14 mouse cellular contexts compared by ENCODE assay signal in genomic region chr9:79004296-79004980, GRCm38 (mm10).
A peak's percentile ranks its signal among the peaks of the same experiment; 100 is the strongest.
DNase-seq lines count a peak whose midpoint lies in the region; ATAC-seq and TF ChIP-seq lines count a peak whose summit lies in the region.
"Had no signal": no experiment of that assay in that cellular context is flagged by ENCODE, and none has a peak within 500 bp of the region (broad histone marks: within the 10 kb centered on the region; RNA-seq: fewer than 3 reads in every experiment).

No protein-coding gene starts in this region.

- H3K27me3 ChIP-seq in hindbrain, embryonic 16.5 days (replicated peaks; ENCODE audit: control insufficient read depth, insufficient read depth, low read length): no peaks in the 10 kb centered on the region
- no peaks in the 10 kb centered on the region for H3K27me3 ChIP-seq in hindbrain, embryonic 14.5 days (ENCODE audit: control insufficient read depth, insufficient read depth, low read length)
- H3K27me3 ChIP-seq in cerebellum, adult 2 months (ENCODE audit: control insufficient read depth, insufficient read depth, low read length): no peaks in the 10 kb centered on the region
- no peaks in the 10 kb centered on the region for H3K27me3 ChIP-seq in midbrain, embryonic 11.5 days (ENCODE audit: control insufficient read depth, insufficient read depth, low read length)
- H3K27me3 ChIP-seq: embryonic facial prominence, embryonic 12.5 days; stomach, embryonic 15.5 days had no signal

- 54% methylated on average over 3 of the region's 3 CpGs for WGBS in hindbrain, embryonic 16.5 days
- WGBS in hindbrain, embryonic 14.5 days: 77% methylated on average over 3 of the region's 3 CpGs
- WGBS in cerebellum, adult 2 months: 16% methylated on average over 3 of the region's 3 CpGs
- 79% methylated on average over 3 of the region's 3 CpGs for WGBS in midbrain, embryonic 11.5 days

- no peak overlapping the region for H3K4me3 ChIP-seq in hindbrain, embryonic 16.5 days (ENCODE audit: low read length)
- H3K4me3 ChIP-seq in hindbrain, embryonic 14.5 days (replicated peaks; ENCODE audit: low read length): no peak overlapping the region
- H3K4me3 ChIP-seq in cerebellum, adult 2 months (replicated peaks; ENCODE audit: insufficient read depth, low read depth, low read length): no peak overlapping the region
- H3K4me3 ChIP-seq in layer of hippocampus, adult 2 months: no peak overlapping the region
- H3K4me3 ChIP-seq in midbrain, embryonic 11.5 days (ENCODE audit: low read depth, low read length): no peak overlapping the region
- H3K4me3 ChIP-seq: embryonic facial prominence, embryonic 12.5 days; stomach, embryonic 15.5 days had no signal

- H3K4me1 ChIP-seq in hindbrain, embryonic 16.5 days (ENCODE audit: control insufficient read depth, insufficient read depth, low read depth, low read length): no peaks in the 10 kb centered on the region
- H3K4me1 ChIP-seq in hindbrain, embryonic 14.5 days (replicated peaks; ENCODE audit: control insufficient read depth, insufficient read depth, low read length): no peaks in the 10 kb centered on the region
- peaks cover 4% of the 10 kb centered on the region; the same call in 1 of the 2 replicates for H3K4me1 ChIP-seq in cerebellum, adult 2 months (ENCODE audit: control insufficient read depth, insufficient read depth, low read length)
- no peaks in the 10 kb centered on the region for H3K4me1 ChIP-seq in midbrain, embryonic 11.5 days (ENCODE audit: control insufficient read depth, insufficient read depth, low read length)
- H3K4me1 ChIP-seq: embryonic facial prominence, embryonic 12.5 days had no signal

- no peak overlapping the region for H3K27ac ChIP-seq in hindbrain, embryonic 16.5 days (ENCODE audit: low read depth, low read length)
- H3K27ac ChIP-seq in hindbrain, embryonic 14.5 days: no peak overlapping the region
- no peak overlapping the region for H3K27ac ChIP-seq in cerebellum, adult 2 months (ENCODE audit: insufficient read depth, low read length)
- no peak overlapping the region for H3K27ac ChIP-seq in layer of hippocampus, adult 2 months
- no peak overlapping the region for H3K27ac ChIP-seq in midbrain, embryonic 11.5 days (ENCODE audit: low read depth, low read length)
- H3K27ac ChIP-seq: embryonic facial prominence, embryonic 12.5 days; stomach, embryonic 15.5 days had no signal

- TF ChIP-seq POLR2A in cerebellum, adult 2 months (IDR thresholded peaks at IDR 0.05; ENCODE audit: borderline replicate concordance, insufficient read depth, low read length): no peak

- H3K9me3 ChIP-seq in hindbrain, embryonic 16.5 days (ENCODE audit: control insufficient read depth, low read length): no peaks in the 10 kb centered on the region
- H3K9me3 ChIP-seq in hindbrain, embryonic 14.5 days (ENCODE audit: control insufficient read depth, low read length): no peaks in the 10 kb centered on the region
- no peaks in the 10 kb centered on the region for H3K9me3 ChIP-seq in midbrain, embryonic 11.5 days (ENCODE audit: control insufficient read depth, low read length)
- H3K9me3 ChIP-seq: embryonic facial prominence, embryonic 12.5 days; stomach, embryonic 15.5 days had no signal

- H3K4me2 ChIP-seq in hindbrain, embryonic 16.5 days (ENCODE audit: low read length): no peak overlapping the region
- H3K4me2 ChIP-seq in hindbrain, embryonic 14.5 days (replicated peaks): no peak overlapping the region
- no peak overlapping the region for H3K4me2 ChIP-seq in midbrain, embryonic 11.5 days
- H3K4me2 ChIP-seq: embryonic facial prominence, embryonic 12.5 days; liver, embryonic 11.5 days; stomach, embryonic 15.5 days had no signal

- DNase-seq in hindbrain, embryonic 14.5 days (ENCODE audit: low spot score): no peak
- peak; percentile 97 for DNase-seq in brain, adult 2 months (ENCODE audit: low read depth, low spot score)
- peak; percentile 67 to 90 for DNase-seq in cerebellum, adult 2 months
- peak; percentile 69 to 77 for DNase-seq in layer of hippocampus, adult 2 months (ENCODE audit: low spot score in 2 of 2)
- no peak for DNase-seq in midbrain, embryonic 11.5 days (ENCODE audit: low spot score, missing footprints)
- DNase-seq in ovary, postnatal 14 days (ENCODE audit: low spot score): no peak
- DNase-seq: heart, postnatal 36 days; kidney, adult 18-20 months; thymus, postnatal 4 days had no signal

- no peak for TF ChIP-seq CTCF in cerebellum, adult 2 months (IDR thresholded peaks at IDR 0.05; ENCODE audit: borderline replicate concordance, insufficient read depth, low read depth, low read length)
- no peak for TF ChIP-seq CTCF in layer of hippocampus, adult 2 months (conservative IDR thresholded peaks at IDR 0.05)

- H3K9ac ChIP-seq in hindbrain, embryonic 16.5 days (ENCODE audit: low read depth, low read length): no peak overlapping the region
- H3K9ac ChIP-seq in hindbrain, embryonic 14.5 days: no peak overlapping the region
- no peak overlapping the region for H3K9ac ChIP-seq in midbrain, embryonic 11.5 days (ENCODE audit: low read length)
- H3K9ac ChIP-seq: embryonic facial prominence, embryonic 12.5 days; stomach, embryonic 15.5 days had no signal

- peak; percentile 75; the same call in 1 of the 2 replicates for ATAC-seq in hindbrain, embryonic 16.5 days
- ATAC-seq in hindbrain, embryonic 14.5 days (ENCODE audit: low FRiP score): no peak
- no peak for ATAC-seq in inflammation-experienced regulatory T-cells, adult 6 months
- no peak for ATAC-seq in midbrain, embryonic 11.5 days (ENCODE audit: low FRiP score)

- no peaks in the 10 kb centered on the region for H3K36me3 ChIP-seq in hindbrain, embryonic 16.5 days (ENCODE audit: control insufficient read depth, insufficient read depth, low read length)
- no peaks in the 10 kb centered on the region for H3K36me3 ChIP-seq in hindbrain, embryonic 14.5 days (replicated peaks; ENCODE audit: control insufficient read depth, insufficient read depth)
- H3K36me3 ChIP-seq in midbrain, embryonic 11.5 days (ENCODE audit: control insufficient read depth, insufficient read depth, low read length): no peaks in the 10 kb centered on the region
- H3K36me3 ChIP-seq: embryonic facial prominence, embryonic 12.5 days; stomach, embryonic 15.5 days had no signal

Comparison
In these comparisons a context has a peak if more than half of its experiments do, and no peak if none do; other contexts are left out.
1. DNase-seq: peak in brain, adult 2 months (single experiment), cerebellum, adult 2 months (2 of 2) and layer of hippocampus, adult 2 months (2 of 2); none in hindbrain, embryonic 14.5 days (single experiment), midbrain, embryonic 11.5 days (single experiment) and ovary, postnatal 14 days (single experiment).